ENCODE assay signal across 14 mouse cellular contexts in genomic region chr17:9145605-9146223, GRCm38 (mm10).
DNase-seq lines count a peak whose midpoint lies in the region; TF ChIP-seq lines count a peak whose summit lies in the region.
"Had no signal": no experiment of that assay in that cellular context is flagged by ENCODE, and none has a peak within 500 bp of the region (broad histone marks: within the 10 kb centered on the region; RNA-seq: fewer than 3 reads in every experiment).

No protein-coding gene starts in this region.

- no peaks in the 10 kb centered on the region for H3K36me3 ChIP-seq in E14TG2a.4 (ENCODE audit: insufficient read depth, low read length)
- H3K36me3 ChIP-seq: limb, embryonic 15.5 days had no signal

- H3K4me3 ChIP-seq in layer of hippocampus, adult 2 months, result no peak overlapping the region
- H3K4me3 ChIP-seq in E14TG2a.4 (replicated peaks; ENCODE audit: low read length), result no peak overlapping the region
- H3K4me3 ChIP-seq: limb, embryonic 15.5 days; megakaryocyte, embryonic 14.5 days had no signal

- peak; percentile 63 for TF ChIP-seq CTCF in layer of hippocampus, adult 2 months (conservative IDR thresholded peaks at IDR 0.05)
- peak; percentile 63 for TF ChIP-seq CTCF in E14TG2a.4 (conservative IDR thresholded peaks at IDR 0.05; ENCODE audit: low read length)

- H3K4me1 ChIP-seq in E14TG2a.4 (replicated peaks; ENCODE audit: low read depth, low read length), result no peaks in the 10 kb centered on the region; the same call in 1 of the 2 replicates
- H3K4me1 ChIP-seq: limb, embryonic 15.5 days; megakaryocyte, embryonic 14.5 days had no signal

- no peaks in the 10 kb centered on the region for H3K9me3 ChIP-seq in E14TG2a.4 (ENCODE audit: low read length)
- H3K9me3 ChIP-seq: limb, embryonic 15.5 days; megakaryocyte, embryonic 14.5 days had no signal

- intact Hi-C loops in heart, postnatal 36 days (cut with DNase I), result loop anchor here (1.0 kb wide), 1 partner anchor 114 kb away; no protein-coding TSS in a partner anchor

- no peak overlapping the region for H3K27ac ChIP-seq in layer of hippocampus, adult 2 months
- H3K27ac ChIP-seq: limb, embryonic 15.5 days had no signal

- peak; percentile 3 for DNase-seq in adrenal gland, postnatal 10 days
- no peak for DNase-seq in adrenal gland, postnatal 25 days
- no peak for DNase-seq in layer of hippocampus, adult 2 months (ENCODE audit: low spot score in 2 of 2)
- DNase-seq in layer of hippocampus, adult 11-12 months (ENCODE audit: low spot score), result no peak
- DNase-seq in embryo, embryonic 10.5 days (ENCODE audit: low spot score), result peak; percentile 12
- DNase-seq in frontal cortex, postnatal 25 days (ENCODE audit: low spot score in 2 of 2), result no peak
- no peak for DNase-seq in heart, postnatal 36 days
- DNase-seq: gastrocnemius, postnatal 25 days; heart, postnatal 14 days; kidney, adult 8-10 months; right cerebral cortex, adult 18-20 months had no signal

- H3K27me3 ChIP-seq in E14TG2a.4 (ENCODE audit: insufficient read depth, low read length), result no peaks in the 10 kb centered on the region
- H3K27me3 ChIP-seq: limb, embryonic 15.5 days; megakaryocyte, embryonic 14.5 days had no signal

Comparison
In these comparisons a context has a peak if more than half of its experiments do, and no peak if none do; other contexts are left out.
1. DNase-seq: peak in adrenal gland, postnatal 10 days (single experiment) and embryo, embryonic 10.5 days (single experiment); none in adrenal gland, postnatal 25 days (single experiment), layer of hippocampus, adult 2 months (0 of 2), layer of hippocampus, adult 11-12 months (single experiment), frontal cortex, postnatal 25 days (0 of 2) and heart, postnatal 36 days (0 of 2).